Mouse (Mus musculus) MEL (cell line): Measurements from ENCODE around the gene Rasal3. TPM values are rescaled to one million over a fixed set of nuclear protein-coding genes. Genes with fewer than 3 reads are reported as not detected.
A peak's percentile ranks its signal among the peaks of the same experiment; 100 is the strongest.

Experiments
- DNase-seq: peaks from one replicate; pipeline ENCODE4 v3.0.0; 2011; ENCODE audit warnings: low read depth, low spot score
- H3K27ac ChIP-seq: 2 replicates; pipeline ENCODE4 v1.5.1; 2012; ENCODE audit warnings: low read depth, mild to moderate bottlenecking, control low read depth, low read length, moderate library complexity; ENCODE audit not compliant: control insufficient read depth
- H3K27me3 ChIP-seq, 2 experiments: fragments of 150-350 bp in 1 of 2; sonication (generic) in 1 of 2; 2 replicates each; pipeline ENCODE4 v1.6.1; 2012; ENCODE audit warnings: low read length in 2 of 2, mild to moderate bottlenecking in 2 of 2, improper control_type of control experiment in 1 of 2, moderate library complexity in 1 of 2; ENCODE audit not compliant: insufficient read depth in 2 of 2, control insufficient read depth in 1 of 2
- H3K36me3 ChIP-seq, 2 experiments: 2 replicates each; pipeline ENCODE4 v1.6.1; 2012 to 2014; ENCODE audit warnings: low read length in 2 of 2, improper control_type of control experiment in 1 of 2, inconsistent platforms in 1 of 2, mild to moderate bottlenecking in 1 of 2; ENCODE audit not compliant: insufficient read depth in 2 of 2, control insufficient read depth in 1 of 2
- H3K4me1 ChIP-seq, 2 experiments: fragments of 150-350 bp in 1 of 2; sonication (generic) in 1 of 2; 2 replicates each; pipeline ENCODE4 v1.6.1; 2012; ENCODE audit warnings: low read length in 2 of 2, improper control_type of control experiment in 1 of 2, mild to moderate bottlenecking in 1 of 2; ENCODE audit not compliant: insufficient read depth in 2 of 2, control insufficient read depth in 1 of 2
- H3K4me3 ChIP-seq, 2 experiments: fragments of 150-350 bp in 1 of 2; sonication (generic) in 1 of 2; 2 replicates each; pipeline ENCODE4 v1.5.1; 2012; ENCODE audit warnings: low read depth in 2 of 2, low read length in 2 of 2, mild to moderate bottlenecking in 2 of 2, moderate library complexity in 2 of 2, control low read depth in 1 of 2, improper control_type of control experiment in 1 of 2; ENCODE audit not compliant: control insufficient read depth in 1 of 2, insufficient read depth in 1 of 2
- H3K79me2 ChIP-seq: 2 replicates; pipeline ENCODE4 v1.6.1; 2012; ENCODE audit warnings: mild to moderate bottlenecking, low read length, moderate library complexity; ENCODE audit not compliant: control insufficient read depth, poor library complexity, insufficient read depth
- H3K9ac ChIP-seq: 2 replicates; pipeline ENCODE4 v1.6.1; 2012; ENCODE audit warnings: low read depth, mild to moderate bottlenecking, control low read depth, low read length, moderate library complexity; ENCODE audit not compliant: control insufficient read depth, poor library complexity, severe bottlenecking
- H3K9me3 ChIP-seq: fragments of 150-350 bp; sonication (generic); replicated peaks from 2 replicates; pipeline ENCODE4 v1.6.1; 2012; ENCODE audit warnings: mild to moderate bottlenecking, low read length, improper control_type of control experiment, moderate library complexity; ENCODE audit not compliant: insufficient read depth
- BHLHE40 ChIP-seq: IDR thresholded peaks from 2 replicates; pipeline ENCODE4 v1.6.1; 2012; ENCODE audit warnings: low read depth, mild to moderate bottlenecking, inconsistent platforms, low read length, improper control_type of control experiment, borderline replicate concordance
- CHD1 ChIP-seq: IDR thresholded peaks from 2 replicates; pipeline ENCODE4 v1.6.1; 2012; ENCODE audit warnings: low read depth, mild to moderate bottlenecking, inconsistent platforms, low read length, improper control_type of control experiment
- CTCF ChIP-seq, 3 experiments: IDR thresholded peaks in 2 of 3; conservative IDR thresholded peaks in 1 of 3; 2 replicates each; pipeline ENCODE4 v1.5.1; 2011 to 2012; ENCODE audit warnings: low read length in 3 of 3, low read depth in 2 of 3, mild to moderate bottlenecking in 2 of 3, improper control_type of control experiment in 1 of 3, inconsistent platforms in 1 of 3, mixed read lengths in 1 of 3, moderate library complexity in 1 of 3; ENCODE audit not compliant: control insufficient read depth in 1 of 3, insufficient read depth in 1 of 3, poor library complexity in 1 of 3, severe bottlenecking in 1 of 3
- ELF1 ChIP-seq: IDR thresholded peaks from 2 replicates; pipeline ENCODE4 v1.6.1; 2014; ENCODE audit warnings: low read depth, mild to moderate bottlenecking, inconsistent platforms, low read length, improper control_type of control experiment, moderate library complexity
- GATA1 ChIP-seq: IDR thresholded peaks from 2 replicates; pipeline ENCODE4 v1.6.1; 2011; ENCODE audit warnings: low read depth, low read length, improper control_type of control experiment
- KAT2A ChIP-seq: conservative IDR thresholded peaks from 2 replicates; pipeline ENCODE4 v1.6.1; 2012; ENCODE audit warnings: low read depth, low read length, improper control_type of control experiment, inconsistent platforms
- MAZ ChIP-seq: IDR thresholded peaks from 2 replicates; pipeline ENCODE4 v1.6.1; 2012; ENCODE audit warnings: low read depth, mild to moderate bottlenecking, inconsistent platforms, low read length, improper control_type of control experiment
- MYB ChIP-seq: IDR thresholded peaks from 2 replicates; pipeline ENCODE4 v1.6.1; 2011; ENCODE audit warnings: mild to moderate bottlenecking, low read depth, low read length, improper control_type of control experiment
- MYC ChIP-seq: IDR thresholded peaks from 2 replicates; pipeline ENCODE4 v1.6.1; 2011; ENCODE audit warnings: low read depth, mild to moderate bottlenecking, low read length, improper control_type of control experiment, moderate library complexity
- NELFE ChIP-seq: IDR thresholded peaks from 2 replicates; pipeline ENCODE4 v1.6.1; 2011; ENCODE audit warnings: low read depth, low read length, improper control_type of control experiment
- NRF1 ChIP-seq: IDR thresholded peaks from 2 replicates; pipeline ENCODE4 v1.6.1; 2014; ENCODE audit warnings: low read depth, mild to moderate bottlenecking, inconsistent platforms, low read length, improper control_type of control experiment, moderate library complexity; ENCODE audit not compliant: poor library complexity, insufficient read depth, severe bottlenecking
- RAD21 ChIP-seq: IDR thresholded peaks from 2 replicates; pipeline ENCODE4 v1.6.1; 2011; ENCODE audit warnings: mild to moderate bottlenecking, low read depth, low read length, improper control_type of control experiment
- RCOR1 ChIP-seq: IDR thresholded peaks from 2 replicates; pipeline ENCODE4 v1.6.1; 2012; ENCODE audit warnings: low read depth, mild to moderate bottlenecking, inconsistent platforms, low read length, improper control_type of control experiment
- SIN3A ChIP-seq: IDR thresholded peaks from 2 replicates; pipeline ENCODE4 v1.6.1; 2012; ENCODE audit warnings: low read length, improper control_type of control experiment, inconsistent platforms
- TAL1 ChIP-seq: IDR thresholded peaks from 2 replicates; pipeline ENCODE4 v1.6.1; 2012; ENCODE audit warnings: mild to moderate bottlenecking, inconsistent platforms, low read length, moderate library complexity, mixed read lengths
- USF1 ChIP-seq: IDR thresholded peaks from 2 replicates; pipeline ENCODE4 v1.6.1; 2014; ENCODE audit warnings: low read depth, mild to moderate bottlenecking, inconsistent platforms, low read length, improper control_type of control experiment, moderate library complexity
- USF2 ChIP-seq, 2 experiments: IDR thresholded peaks; 2 replicates each; pipeline ENCODE4 v1.6.1; 2011 to 2012; ENCODE audit warnings: improper control_type of control experiment in 2 of 2, low read length in 2 of 2, borderline replicate concordance in 1 of 2, inconsistent platforms in 1 of 2, low read depth in 1 of 2, mild to moderate bottlenecking in 1 of 2; ENCODE audit not compliant: insufficient read depth in 1 of 2
- ZNF384 ChIP-seq: IDR thresholded peaks from 2 replicates; pipeline ENCODE4 v1.6.1; 2012; ENCODE audit warnings: low read depth, mild to moderate bottlenecking, inconsistent platforms, low read length, improper control_type of control experiment
- polyA plus RNA-seq, 2 experiments: library from polyadenylated mRNA; stranded (reverse) in 1 of 2; unstranded in 1 of 2; fragments of >175 nt in 1 of 2; fragments of >200 nt in 1 of 2; gene quantifications; 2 replicates each; pipeline versions ENCODE4 v1.2.1 to v1.2.4; 2012; ENCODE audit warnings: low replicate concordance in 2 of 2, low read depth in 1 of 2; ENCODE audit not compliant: insufficient read length in 2 of 2, insufficient read depth in 1 of 2, missing spikeins in 1 of 2
- total RNA-seq: library from RNA; depleted of rRNA; stranded (reverse); fragments of 300-350 nt; gene quantifications from 2 replicates; pipeline ENCODE4 v1.2.3, GENCODE M21; 2012; rRNA removed

Gene Rasal3
- total RNA-seq (0.04 TPM in 1 of 2 replicates, not detected in the other), polyA plus RNA-seq (under 1 TPM in 1 of 2 experiments, not detected in 1; 0.04 TPM)

DNA sequence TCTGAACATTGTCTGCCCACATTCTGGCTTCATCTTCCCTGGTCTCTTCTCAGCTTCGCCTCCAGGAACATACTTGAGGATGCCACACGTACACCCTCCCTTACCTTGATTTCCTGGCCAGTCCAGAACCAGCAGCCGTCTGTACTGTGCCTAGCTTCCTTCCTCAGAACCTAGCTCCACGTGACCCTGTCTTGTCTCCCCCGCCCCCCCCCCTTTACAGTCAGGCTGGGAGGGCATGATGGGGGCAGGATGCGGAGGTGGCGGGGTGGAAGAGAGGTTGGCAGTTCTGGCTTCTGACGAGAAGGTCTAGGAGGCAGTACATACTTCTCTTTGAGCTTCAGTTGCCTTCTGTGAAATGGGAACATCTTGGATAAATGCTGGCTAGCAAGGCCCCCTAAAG lies at the start of gene Rasal3:
TSS of gene Rasal3 (minus strand) at position 167 of the 400 bp plus-strand sequence.
- Histone ChIP-seq H3K4me3 (no peak within 1 kb of the TSS), H3K27me3 (no peaks in the 10 kb centered on the region; a peak in 1 of 4 replicates), H3K4me1 (no peaks in the 10 kb centered on the region), H3K27ac (no peak within 1 kb of the TSS), H3K9me3 (no peaks in the 10 kb centered on the region), H3K9ac (no peak within 1 kb of the TSS), H3K36me3 (no peaks in the 10 kb centered on the region), H3K79me2 (no peaks in the 10 kb centered on the region)
- no peak for DNase-seq
- TF ChIP-seq USF1 (0 out of 2 replicates have a peak, but pooled peaks have one; percentile 7), ELF1 (no peak)

GRCm38 (mm10) chr17:32452482-32452881 lies 49.1 kb upstream of the Rasal3 start, which contains the start of gene Cyp4f39:
Cyp4f39 (plus strand) TSS chr17:32452723.
- peak; percentile 27 for DNase-seq

DNA sequence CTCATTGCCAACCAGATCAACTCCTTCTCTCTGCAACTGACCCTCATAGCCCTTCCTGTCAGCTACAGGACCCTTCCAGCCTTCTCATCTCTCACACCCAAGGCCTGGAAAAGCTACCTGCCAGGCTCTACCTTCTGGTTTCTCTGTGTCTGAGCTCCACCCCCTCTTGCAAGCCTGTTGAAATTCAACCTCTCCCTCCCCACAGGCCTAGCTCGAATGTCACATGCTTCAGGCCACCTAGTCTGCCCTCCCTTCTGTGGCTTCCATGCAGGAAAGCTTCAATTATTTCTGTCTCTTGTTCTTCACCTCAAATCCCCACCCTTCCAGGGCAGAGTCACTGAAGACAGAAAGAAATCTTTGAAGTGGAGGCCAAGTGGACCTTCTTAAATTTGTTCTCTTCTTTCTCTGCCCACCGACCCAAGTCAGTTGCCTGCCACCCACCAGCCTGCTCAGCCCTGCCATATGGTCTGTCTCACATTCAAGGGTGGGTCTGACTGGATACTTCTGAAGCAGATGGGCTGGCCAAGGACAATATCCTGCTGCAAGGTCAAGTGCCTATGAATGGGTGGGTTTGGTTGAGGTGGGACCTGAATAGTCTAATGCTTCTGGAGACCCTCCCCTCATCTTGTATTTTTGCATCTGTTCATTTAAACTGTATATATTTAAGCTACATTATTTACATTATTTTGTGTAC lies 47.6 kb upstream of the Rasal3 start:
- H3K4me3 ChIP-seq = no peak overlapping the region
- no peak overlapping the region for H3K27ac ChIP-seq
- DNase-seq = no peak
- peaks cover 0 to 7% of the 10 kb centered on the region in 2 experiments; a peak in 2 of 4 replicates for H3K4me1 ChIP-seq
- no peak overlapping the region for H3K9ac ChIP-seq
- H3K9me3 ChIP-seq = no peaks in the 10 kb centered on the region
- TF ChIP-seq ZNF384 (no peak), TAL1 (no peak), NRF1 (no peak), NELFE (no peak), BHLHE40 (no peak), MAZ (no peak), USF1 (no peak), SIN3A (no peak), MYC (no peak), GATA1 (no peak), MYB (no peak)
- no peaks in the 10 kb centered on the region; a peak in 1 of 4 replicates for H3K36me3 ChIP-seq
- H3K79me2 ChIP-seq = no peaks in the 10 kb centered on the region
- H3K27me3 ChIP-seq = 0 out of 4 replicates have a peak, but pooled peaks cover 0 to 2% of the 10 kb centered on the region in 2 experiments

More at GRCm38 (mm10) chr17:32452482-32452881, 49.1 kb upstream of the Rasal3 start, which contains the start of gene Cyp4f39:
- no peak within 1 kb of the TSS for H3K27ac ChIP-seq
- 0 out of 4 replicates have a peak, but pooled peaks cover 0 to 2% of the 10 kb centered on the region in 2 experiments for H3K27me3 ChIP-seq
- no peaks in the 10 kb centered on the region; a peak in 1 of 4 replicates for H3K36me3 ChIP-seq
- peaks cover 0 to 7% of the 10 kb centered on the region in 2 experiments; a peak in 2 of 4 replicates for H3K4me1 ChIP-seq
- H3K79me2 ChIP-seq = no peaks in the 10 kb centered on the region
- no peak within 1 kb of the TSS for H3K9ac ChIP-seq
- H3K4me3 ChIP-seq = no peak within 1 kb of the TSS
- no peaks in the 10 kb centered on the region for H3K9me3 ChIP-seq
- TF ChIP-seq MAZ (no peak), KAT2A (no peak), RCOR1 (no peak), USF2 (IDR thresholded peaks at IDR 0.05; ENCODE audit: borderline replicate concordance in 1 of 2, insufficient read depth in 1 of 2, low read depth in 1 of 2, low read length in 2 of 2) (no peak), CHD1 (no peak), RAD21 (no peak), CTCF (IDR thresholded peaks at IDR 0.05 in 2 of 3, conservative IDR thresholded peaks at IDR 0.05 in 1 of 3; ENCODE audit: control insufficient read depth in 1 of 3, insufficient read depth in 1 of 3, low read depth in 2 of 3, low read length in 3 of 3, poor library complexity in 1 of 3, severe bottlenecking in 1 of 3) (no peak)
